Mouse (Mus musculus) heart, adult 2 months (tissue): Measurements from ENCODE around the gene Phldb2.

Experiments used
- CTCF ChIP-seq: fragments of 200-600 bp; IDR thresholded peaks from 2 replicates; pipeline ENCODE4 v1.8.1; 2022; ENCODE audit warnings: antibody characterized with exemption, mild to moderate bottlenecking, moderate library complexity
- POLR2A ChIP-seq: fragments of 200-500 bp; IDR thresholded peaks from 2 replicates; pipeline ENCODE4 v1.6.1; 2011; ENCODE audit warnings: mild to moderate bottlenecking, low read depth, low read length, control low read depth; ENCODE audit not compliant: insufficient read depth

- TF ChIP-seq POLR2A (no peak), CTCF (no peak)
These were observed 115.7 kb downstream of the Phldb2 start for GRCm38 (mm10) chr16:45837541-45838342.
